Mouse (Mus musculus): ENCODE results near the gene Rcan2.
A peak's percentile ranks its signal among the peaks of the same experiment; 100 is the strongest.

The Rcan2 gene

DNA sequence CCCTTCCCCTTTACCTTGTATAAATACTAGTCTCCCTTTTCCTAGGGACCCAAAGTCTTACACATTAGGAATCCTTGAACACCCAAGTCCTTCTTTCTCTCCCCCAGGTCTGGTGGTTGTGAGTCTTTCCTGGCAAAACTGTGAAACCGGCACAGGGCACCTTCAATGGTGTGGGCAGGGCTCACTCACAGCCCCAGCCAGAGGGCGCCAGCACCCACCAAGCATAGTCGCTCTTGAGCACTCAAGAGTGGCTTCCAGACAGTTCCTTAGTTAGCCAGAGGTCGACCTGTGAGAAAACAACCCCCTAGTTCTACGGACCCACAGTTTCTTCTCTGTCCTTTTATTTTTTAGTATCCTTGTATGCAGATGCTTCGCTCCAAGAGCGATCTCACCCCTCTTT lies at the start of gene Rcan2:
Rcan2 (plus strand) TSS at position 275 of the 400 bp plus-strand sequence.
- DNase-seq (ENCODE audit: low spot score in 2 of 2): peak; percentile 71 to 76

DNA sequence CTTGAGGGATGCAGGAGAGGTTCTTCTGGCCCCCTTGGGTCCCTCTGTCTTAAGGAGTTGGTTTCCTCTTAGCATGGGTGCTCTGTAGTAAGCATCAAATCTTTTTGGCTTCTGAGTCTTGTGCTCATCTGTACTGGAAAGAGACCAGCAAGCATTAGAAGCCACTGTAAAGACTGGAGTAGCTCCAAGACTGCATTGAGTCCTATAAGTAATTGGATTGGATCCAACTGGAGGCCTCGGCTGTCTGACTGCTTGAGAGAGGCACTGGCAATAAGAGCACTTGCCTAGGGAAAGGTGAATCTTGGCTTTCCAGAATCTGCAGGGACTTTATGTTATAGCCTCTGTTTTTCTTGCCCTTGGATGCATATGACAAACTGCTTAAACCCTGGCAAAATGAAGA lies 48.3 kb upstream of the Rcan2 start:
- DNase-seq (ENCODE audit: low spot score in 2 of 2): no peak

DNA sequence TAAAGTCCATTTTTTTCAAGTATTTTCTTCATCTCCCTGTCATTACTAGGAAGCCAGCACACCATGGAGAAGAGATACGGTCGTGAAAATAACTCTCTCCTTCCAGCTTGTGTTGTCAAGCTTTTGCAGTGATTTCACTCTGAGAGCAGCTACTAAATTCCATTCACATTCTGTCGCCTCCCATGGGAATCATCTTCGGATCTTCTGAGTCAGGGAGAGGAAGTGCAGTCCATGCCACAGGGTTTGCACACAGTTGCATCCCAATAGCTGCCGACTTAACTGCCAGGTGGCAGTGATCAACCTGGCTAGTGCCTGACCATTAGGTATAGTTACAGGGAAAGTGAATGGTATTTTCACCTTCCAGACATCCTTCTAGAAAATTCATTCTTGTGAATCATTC lies 46.5 kb upstream of the Rcan2 start:
- DNase-seq (ENCODE audit: low spot score in 2 of 2): no peak

DNA sequence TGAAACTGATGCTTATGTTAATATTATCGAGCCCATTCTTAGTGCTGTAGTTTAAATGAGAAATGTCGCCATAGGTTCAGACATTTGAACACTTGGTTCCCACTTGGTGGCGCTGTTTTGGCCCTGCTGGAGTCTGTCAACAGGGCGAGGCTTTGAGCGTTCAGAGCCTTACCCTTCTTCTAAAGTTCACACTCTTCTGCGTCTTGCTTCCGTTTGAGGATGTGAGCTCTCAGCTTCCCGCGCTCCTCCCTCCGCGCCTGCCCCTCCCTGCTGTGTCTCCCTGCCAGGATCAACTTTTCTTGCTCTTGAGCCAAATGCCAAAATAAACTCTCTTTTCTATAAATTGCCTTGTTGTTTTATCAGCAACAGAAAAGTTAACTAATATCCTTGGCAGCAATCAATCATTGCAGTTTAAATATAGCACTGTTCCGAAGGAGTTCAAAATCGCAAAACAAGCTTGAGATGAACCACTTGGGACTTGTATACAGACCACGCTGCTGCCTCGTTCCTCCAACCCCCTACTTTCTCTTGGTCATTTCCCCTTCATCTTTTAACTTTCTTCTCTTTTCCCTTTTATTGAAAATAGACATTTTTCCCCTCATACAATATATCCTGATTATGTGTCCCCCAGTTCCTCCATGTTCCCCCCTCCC lies 42.4 kb upstream of the Rcan2 start:
- DNase-seq (ENCODE audit: low spot score in 2 of 2): no peak

- DNase-seq (ENCODE audit: low spot score in 2 of 2): no peak
These were observed 16.6 kb upstream of the Rcan2 start for GRCm38 (mm10) chr17:43784531-43784930.

DNA sequence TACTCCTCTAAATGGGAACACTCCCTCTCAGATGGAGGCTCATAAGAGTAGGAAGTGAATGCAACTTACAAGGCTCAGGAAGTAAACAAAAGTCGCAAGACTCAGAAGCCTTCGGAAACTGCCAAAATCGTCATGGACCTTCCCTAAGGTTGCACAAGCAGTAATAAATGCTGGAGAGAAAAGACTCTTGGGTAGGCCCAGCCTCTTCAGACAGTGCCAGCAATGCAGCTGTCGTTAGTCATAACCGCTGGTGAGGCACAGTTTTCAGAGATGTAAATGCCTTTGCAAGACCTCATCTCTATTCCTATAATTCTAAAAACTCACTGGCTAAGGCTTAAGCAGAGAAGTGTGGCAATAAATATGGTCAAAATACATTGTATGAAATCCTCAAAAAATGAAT lies 12.9 kb upstream of the Rcan2 start:
- DNase-seq (ENCODE audit: low spot score in 2 of 2): no peak

- DNase-seq (ENCODE audit: low spot score in 2 of 2): no peak
These were observed 11.8 kb upstream of the Rcan2 start for GRCm38 (mm10) chr17:43789376-43789775.

DNA sequence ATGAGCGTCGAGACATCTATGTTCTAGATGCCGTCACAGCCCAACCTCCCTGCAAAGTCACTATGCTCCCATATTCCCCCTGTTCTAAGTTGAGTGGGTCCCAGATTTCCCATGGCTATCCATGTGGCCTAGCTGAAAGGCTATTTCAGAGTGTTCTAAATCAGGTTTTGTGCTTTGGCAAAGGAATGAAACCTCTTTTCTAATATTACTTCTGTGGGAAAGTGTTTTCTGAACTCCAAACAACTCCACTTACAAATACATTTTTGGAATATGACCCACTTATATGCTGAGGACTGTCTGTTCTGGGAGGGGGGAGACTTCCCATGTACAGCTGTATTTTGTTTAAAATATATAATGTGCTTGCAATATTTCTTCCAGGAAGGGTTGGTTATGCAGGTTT lies 9.4 kb upstream of the Rcan2 start:
- DNase-seq (ENCODE audit: low spot score in 2 of 2): no peak

- no peak for DNase-seq (ENCODE audit: low spot score in 2 of 2)
These were observed 6.3 kb upstream of the Rcan2 start for GRCm38 (mm10) chr17:43794731-43795280.

DNA sequence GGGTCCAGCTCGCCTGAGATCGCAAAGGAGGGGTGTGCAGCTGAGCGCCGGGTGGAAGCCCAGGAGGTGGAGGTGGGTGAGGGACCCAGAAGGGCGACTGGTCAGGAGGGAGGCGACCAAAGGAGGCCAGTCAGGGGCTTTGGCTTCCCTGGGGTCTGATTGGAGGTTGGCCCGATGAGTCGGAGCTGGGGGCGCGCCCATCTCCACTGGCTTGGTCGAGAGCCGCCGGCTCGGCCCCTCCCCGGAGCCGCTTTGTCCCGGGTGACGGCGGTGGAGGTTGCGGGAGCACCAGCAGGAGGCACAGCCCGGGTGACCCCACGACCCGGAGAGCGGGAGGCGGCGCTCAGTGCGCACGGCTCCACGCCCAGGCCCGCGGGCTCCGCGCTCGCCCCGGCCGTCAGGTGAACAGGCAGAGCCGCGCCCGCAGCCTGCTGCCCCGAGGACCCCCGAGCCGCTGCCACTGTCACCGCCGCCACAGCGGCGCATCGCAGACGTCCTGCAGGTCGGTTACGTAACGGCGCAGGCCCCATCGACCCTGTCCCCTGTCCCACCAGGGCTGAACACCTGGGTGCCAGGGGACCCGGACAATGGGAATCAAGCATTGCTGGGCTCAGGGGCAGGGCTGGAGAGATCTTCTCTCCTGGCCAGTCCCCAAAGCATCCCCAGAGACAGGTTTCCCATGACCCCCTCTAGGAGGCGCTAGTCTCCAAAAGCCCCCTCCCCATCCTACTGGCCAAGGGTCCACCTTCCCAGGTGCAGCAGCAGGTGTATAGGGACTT lies 633 bp downstream of the Rcan2 start:
- DNase-seq (ENCODE audit: low spot score in 2 of 2): peak; percentile 32 to 33

DNA sequence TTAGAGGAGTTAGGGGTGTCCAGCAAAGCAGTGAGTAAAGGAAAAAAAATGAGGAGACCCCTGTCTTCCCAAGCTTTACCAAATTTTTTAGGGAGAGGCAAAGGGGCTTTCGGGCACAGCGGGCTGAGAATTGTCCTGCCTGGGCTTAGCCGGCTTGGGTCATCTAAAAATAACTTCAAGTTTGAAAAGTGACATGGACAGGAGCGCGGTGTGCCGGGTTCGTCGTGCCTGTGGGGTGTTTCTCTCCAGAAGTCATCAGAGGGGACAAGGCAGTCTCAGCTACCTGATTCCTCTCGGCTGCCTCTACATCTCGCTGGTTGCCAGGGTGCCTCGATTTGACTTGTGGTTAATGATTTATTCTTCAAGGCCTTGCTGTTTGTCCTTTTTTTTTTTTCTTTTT lies 1.3 kb downstream of the Rcan2 start:
- DNase-seq (ENCODE audit: low spot score in 2 of 2): no peak

DNA sequence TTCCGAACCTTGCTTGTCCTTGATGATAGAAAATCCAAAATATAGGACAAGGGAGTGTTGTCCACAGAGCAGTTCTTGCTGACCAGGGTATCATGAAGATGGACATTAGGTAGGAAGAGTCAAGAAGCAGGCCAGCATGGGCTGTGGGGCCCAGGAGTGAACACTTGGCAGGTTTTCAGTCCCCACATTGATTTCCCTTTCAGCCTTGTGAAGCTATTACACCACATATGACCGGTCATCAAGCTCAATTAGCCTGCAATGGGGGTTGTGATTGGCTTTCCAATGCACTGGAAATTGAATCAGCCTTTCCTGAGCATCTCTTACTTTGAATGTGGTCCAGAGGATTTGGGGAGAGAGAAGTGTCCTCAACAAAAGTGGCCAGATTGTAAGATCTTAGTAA lies 2.0 kb downstream of the Rcan2 start:
- no peak for DNase-seq (ENCODE audit: low spot score in 2 of 2)

DNA sequence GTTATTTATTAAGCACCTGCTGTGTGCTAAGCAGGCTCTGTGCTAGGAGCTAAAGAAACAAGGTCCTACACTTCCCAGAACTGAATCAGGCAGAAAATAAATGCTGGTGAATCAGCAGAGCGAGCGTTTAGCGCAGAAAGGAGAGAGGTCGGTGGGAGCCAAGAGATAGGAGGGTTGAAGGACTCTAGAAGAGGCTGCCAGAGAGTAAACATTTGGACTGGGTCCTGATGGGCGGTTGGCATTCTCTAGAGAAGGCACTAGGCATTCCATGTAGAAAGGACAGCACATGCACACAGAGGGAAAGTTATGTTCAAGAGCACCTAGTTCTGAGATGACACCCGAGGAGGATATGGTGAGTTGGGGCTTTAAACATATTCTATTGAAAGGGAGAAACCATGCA lies 2.6 kb downstream of the Rcan2 start:
- no peak for DNase-seq (ENCODE audit: low spot score in 2 of 2)

- no peak for DNase-seq (ENCODE audit: low spot score in 2 of 2)
These were observed 5.7 kb downstream of the Rcan2 start for GRCm38 (mm10) chr17:43806841-43807240.

GRCm38 (mm10) chr17:43811453-43811852 lies 10.3 kb downstream of the Rcan2 start:
- DNase-seq (ENCODE audit: low spot score in 2 of 2): no peak

DNA sequence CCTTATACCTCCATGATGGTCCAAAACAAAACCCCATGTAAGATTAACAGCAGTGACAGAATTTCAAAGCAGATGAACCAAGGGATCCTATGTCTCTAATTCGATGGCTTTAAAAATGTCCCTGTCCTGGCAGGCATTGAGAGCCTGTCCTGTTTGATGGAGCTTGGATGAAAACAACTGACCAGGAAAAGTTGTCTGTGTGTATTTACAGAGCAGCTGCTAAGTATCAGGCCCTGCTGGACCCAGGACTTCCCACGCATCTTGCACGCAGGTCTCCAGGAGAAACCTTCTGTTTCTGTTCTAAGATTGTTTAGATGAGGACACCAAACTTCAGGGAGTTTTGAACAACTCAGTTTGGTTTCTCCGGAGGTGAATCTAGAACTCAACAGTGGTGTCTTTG lies 14.2 kb downstream of the Rcan2 start:
- no peak for DNase-seq (ENCODE audit: low spot score in 2 of 2)

GRCm38 (mm10) chr17:43816480-43816879 lies 15.3 kb downstream of the Rcan2 start:
- no peak for DNase-seq (ENCODE audit: low spot score in 2 of 2)

GRCm38 (mm10) chr17:43817171-43817570 lies 16.0 kb downstream of the Rcan2 start:
- no peak for DNase-seq (ENCODE audit: low spot score in 2 of 2)

GRCm38 (mm10) chr17:43818390-43818789 lies 17.2 kb downstream of the Rcan2 start:
- DNase-seq (ENCODE audit: low spot score in 2 of 2): no peak

- no peak for DNase-seq (ENCODE audit: low spot score in 2 of 2)
These were observed 19.8 kb downstream of the Rcan2 start for GRCm38 (mm10) chr17:43820904-43821303.

GRCm38 (mm10) chr17:43822207-43822606 lies 21.1 kb downstream of the Rcan2 start:
- DNase-seq (ENCODE audit: low spot score in 2 of 2): no peak

DNA sequence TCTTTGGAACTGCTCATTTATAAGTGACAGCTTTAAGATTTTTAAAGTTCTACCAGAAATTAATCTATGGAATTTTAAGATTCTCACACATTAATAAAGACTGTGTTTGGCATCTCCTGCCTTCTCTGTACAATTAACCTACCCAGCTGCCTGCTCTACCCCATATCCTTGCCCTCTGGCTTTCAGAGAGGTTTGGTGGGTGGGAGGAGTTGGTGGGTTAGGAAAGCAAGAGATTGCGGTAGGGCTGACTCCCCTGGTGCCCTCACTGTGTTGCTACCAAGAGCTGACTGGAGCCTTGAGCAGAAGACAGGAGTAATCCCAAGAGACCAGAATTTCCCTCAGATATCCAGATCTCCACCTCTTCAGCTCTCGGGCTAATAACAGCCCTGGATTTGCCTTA lies 21.5 kb downstream of the Rcan2 start:
- no peak for DNase-seq (ENCODE audit: low spot score in 2 of 2)

DNA sequence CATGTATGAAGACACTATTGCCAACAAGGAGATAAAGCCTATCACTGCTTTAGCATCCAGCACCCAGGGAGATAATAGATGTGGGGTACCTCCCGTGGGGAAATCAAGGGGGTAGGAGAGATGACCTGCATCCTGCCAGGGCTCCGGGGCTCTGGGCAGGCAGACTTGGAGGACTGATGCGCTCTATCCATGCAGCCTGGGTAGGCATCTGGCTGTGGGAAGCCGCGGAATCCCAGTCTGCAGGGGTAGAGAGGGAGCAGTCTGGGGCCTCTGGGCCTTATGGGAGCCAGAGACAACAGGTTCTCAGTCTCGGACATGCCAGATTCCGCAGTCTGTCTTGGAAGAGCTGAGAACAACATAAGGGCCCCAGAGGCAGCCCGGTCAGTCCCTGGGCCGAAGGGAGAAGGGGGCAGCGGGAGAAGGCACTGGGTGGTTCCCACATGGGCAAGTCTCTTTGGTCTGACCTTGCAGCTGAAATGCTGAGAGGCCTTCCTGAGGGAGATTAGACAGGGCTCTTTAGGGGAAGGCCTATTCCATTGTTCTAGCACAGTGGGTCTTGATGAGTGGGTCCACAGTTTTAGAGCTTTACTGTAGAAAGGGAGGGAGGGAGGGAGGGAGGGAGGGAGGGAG lies 23.7 kb downstream of the Rcan2 start:
- no peak for DNase-seq (ENCODE audit: low spot score in 2 of 2)

All from right cerebral cortex, adult 2 months (tissue).